Mouse (Mus musculus) liver, adult 2 months (tissue): ENCODE data around the gene Terb1.

ENCODE experiments used
- CTCF ChIP-seq: fragments of 200-500 bp; IDR thresholded peaks from 2 replicates; pipeline ENCODE4 v1.5.1; 2011; ENCODE audit warnings: low read depth, low read length, control low read depth
- POLR2A ChIP-seq: fragments of 200-500 bp; IDR thresholded peaks from 2 replicates; pipeline ENCODE4 v1.6.1; 2011; ENCODE audit warnings: low read length, control low read depth; ENCODE audit not compliant: insufficient read depth; ENCODE audit errors: extremely low read depth

GRCm38 (mm10) chr8:104411468-104411867, 98.2 kb downstream of the Terb1 start:
- no peak for TF ChIP-seq CTCF
- no peak for TF ChIP-seq POLR2A
